Mouse (Mus musculus) C2C12 (cell line): ENCODE data around the gene Arf4.

Source experiments
- CTCF ChIP-seq: IDR thresholded peaks from one replicate; pipeline ENCODE4 v1.5.1; 2011; ENCODE audit not compliant: control insufficient read depth, insufficient read depth, insufficient read length
- USF1 ChIP-seq: IDR thresholded peaks from one replicate; pipeline ENCODE4 v1.6.1; 2011; ENCODE audit warnings: low read depth, mild to moderate bottlenecking, control low read depth, moderate library complexity

DNA sequence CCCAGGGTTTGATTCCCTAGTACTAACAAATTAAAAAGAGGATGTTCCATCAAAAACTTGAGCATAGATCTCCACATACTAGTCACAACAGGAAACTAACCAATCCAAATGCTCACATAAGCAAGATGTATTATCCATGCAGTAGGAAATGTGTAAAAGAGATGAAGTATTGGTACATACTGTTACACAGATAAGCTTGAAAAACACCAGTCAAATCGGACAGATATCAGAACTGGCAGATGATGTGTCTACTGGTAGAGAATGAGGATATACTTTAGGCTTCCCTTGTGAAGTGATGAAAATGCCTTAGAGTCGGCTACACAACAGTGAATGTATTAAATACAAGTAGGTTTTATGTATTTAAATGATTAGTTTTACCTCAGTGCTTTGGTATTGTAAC is 24.6 kb downstream of the Arf4 start:
- TF ChIP-seq CTCF, result no peak
- no peak for TF ChIP-seq USF1
